Mouse (Mus musculus): ENCODE results near the gene Tiam2.

Gene Tiam2

DNA sequence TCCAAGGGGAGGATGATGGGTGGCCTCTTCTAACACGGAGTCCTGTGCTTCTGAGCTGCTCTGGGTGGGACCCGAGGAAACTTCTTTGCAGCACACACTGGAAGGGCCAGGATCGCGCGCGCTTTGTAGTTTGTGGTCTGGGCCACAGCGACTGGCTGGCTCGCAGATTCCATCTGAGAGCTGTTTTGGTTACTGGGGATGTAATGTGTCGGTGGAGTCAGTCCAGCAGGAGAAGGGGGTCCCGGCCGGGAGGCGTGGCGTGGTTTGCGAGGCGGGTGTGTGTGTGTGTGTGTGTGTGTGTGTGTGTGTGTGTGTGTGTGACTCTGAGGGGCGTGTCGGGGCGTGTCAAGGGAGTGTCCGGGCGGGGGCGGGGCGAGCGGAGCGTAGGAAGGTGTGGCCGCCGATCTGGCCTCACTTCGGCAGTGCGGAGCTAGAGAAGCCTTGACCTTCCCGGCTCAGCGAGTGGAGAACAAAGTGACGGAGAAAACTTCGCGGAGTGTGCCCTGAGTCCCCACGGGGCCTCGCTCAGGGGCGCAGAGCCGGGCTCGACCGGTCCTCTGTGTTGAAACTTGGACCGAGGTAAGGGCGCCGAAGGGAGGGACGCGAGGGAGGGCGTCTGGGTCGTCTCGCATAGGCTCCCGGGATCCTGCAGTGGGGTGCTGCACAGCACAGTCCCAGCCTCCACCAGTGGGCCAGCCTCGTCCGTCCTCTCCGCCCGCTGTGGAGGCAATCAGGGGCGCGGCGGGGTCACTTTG is at the start of gene Tiam2:
Tiam2 (plus strand) TSS at position 426 of the 755 bp plus-strand sequence.
- DNase-seq (ENCODE audit: low read depth) = peak; percentile 17

DNA sequence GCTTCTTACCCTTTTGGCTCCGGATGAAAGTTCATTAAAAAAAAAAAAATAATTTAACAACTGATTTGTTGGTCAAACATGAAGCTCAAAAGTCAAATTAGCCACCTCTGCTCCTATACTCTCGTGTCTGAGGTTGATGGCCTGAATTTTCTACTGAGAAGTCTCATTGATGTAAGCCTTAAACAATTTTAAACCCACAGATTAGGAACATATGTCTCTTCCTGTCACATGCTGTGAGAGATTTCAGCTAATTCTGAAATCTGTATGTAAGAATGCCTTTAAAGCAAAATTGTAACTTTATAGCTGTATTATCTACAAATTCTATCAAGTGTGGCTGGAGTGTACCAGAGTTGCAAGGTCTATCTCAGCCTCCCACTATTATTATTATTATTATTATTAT is 46.1 kb upstream of the Tiam2 start:
- no peak for DNase-seq (ENCODE audit: low read depth)

- no peak for DNase-seq (ENCODE audit: low read depth)
Observed at GRCm38 (mm10) chr17:3281939-3282338, 44.4 kb upstream of the Tiam2 start.

DNA sequence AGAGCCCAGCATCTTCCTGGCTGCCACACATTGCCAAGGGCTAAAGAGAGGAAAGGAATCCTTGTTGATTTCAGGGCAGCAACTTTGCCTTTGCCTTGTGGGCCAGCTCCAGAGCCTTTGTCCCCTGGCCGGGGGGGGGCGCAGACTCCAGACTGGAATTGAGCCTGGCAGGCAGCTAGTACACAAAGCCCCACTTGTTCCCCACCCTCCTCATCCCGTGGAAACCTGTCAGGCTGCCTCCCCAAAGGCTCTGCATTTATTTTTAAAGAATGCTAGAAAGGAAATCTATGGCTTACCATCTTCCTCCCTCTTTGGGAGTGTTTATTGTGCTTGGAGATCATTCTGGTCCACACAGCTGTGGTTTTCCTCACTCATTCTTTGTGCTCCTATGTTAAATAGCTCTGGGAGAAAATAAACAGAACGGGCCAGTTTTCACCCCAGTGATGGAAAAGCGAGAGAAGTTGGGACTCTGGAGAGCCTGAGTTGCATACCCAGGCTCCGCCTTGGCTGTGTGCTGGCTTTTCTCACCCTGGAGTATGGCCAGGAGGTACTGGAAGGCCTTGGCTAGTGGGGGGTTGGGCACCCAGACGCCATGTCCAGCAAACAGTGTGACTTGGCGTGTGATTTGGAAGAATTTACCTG is 41.2 kb upstream of the Tiam2 start:
- no peak for DNase-seq (ENCODE audit: low read depth)

DNA sequence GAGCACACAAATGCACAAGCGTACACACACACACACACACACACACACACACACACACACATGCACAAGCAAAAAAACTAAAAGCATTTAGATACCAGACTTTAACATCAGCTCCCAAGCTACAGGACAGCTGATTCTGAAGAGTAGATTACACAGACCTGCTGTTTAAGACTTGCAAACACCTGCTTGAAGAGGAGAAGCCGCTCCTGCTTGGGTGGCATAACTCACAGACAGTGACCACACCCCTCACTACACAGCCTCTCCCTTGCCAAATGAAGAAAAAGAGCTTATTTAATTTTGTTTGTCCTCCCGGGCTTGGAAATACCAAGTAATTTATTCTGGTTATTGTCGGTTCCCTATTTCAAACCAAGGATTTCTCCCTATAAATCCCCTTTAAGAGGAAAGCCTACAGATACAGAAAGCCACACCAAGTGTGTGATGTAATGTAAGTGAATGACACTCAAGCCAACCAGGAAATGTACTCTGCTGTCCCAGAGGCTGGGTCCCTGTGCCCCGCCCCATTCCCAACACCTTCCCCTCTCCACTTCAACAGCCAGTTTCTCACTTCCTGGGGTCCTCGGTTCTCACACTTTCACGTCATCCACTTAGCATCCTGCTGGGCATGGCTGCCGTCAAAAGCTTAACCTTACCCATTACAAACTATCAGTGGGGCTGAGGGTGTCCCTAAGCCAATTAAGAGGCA is 40.1 kb upstream of the Tiam2 start:
- no peak for DNase-seq (ENCODE audit: low read depth)

DNA sequence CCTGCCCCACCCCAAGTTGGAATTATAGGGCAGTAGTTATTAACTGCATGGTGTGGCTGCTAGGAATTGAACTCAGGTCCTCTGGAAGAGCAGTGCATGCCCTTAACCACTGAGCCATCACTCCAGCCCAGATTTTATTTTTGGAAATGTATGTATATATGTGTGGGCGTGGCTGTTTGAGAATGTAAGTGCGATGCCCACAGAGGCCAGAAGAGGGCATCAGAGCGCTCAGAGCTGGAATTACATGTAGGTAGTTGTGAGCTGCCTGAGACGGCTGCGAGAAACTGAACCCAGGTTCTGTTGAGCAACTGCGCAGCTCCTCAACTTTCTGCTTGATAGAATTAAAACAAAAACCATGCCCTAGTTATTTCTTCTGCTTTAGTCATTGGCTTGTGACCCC is 38.0 kb upstream of the Tiam2 start:
- DNase-seq (ENCODE audit: low read depth) = peak; percentile 48

DNA sequence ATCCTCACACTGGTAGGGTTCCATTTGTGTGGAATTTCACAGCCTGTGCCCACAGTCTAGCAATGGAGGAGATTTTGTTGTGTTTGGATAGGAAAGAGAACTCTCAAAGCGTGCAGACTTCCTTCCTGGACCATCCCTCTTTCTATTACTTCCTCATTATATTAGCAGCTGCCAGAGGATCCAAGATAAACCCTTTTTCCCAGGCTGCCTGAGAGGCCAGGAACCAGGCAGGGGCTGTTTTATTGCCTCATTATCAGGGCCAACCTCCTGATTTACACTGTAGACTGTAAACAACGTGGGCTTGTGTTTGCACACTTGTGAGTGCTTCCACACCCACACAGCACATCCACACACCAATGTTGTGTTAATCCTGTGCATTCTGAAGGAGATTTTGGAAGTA is 31.3 kb upstream of the Tiam2 start:
- no peak for DNase-seq (ENCODE audit: low read depth)

GRCm38 (mm10) chr17:3299487-3299886 is 26.9 kb upstream of the Tiam2 start:
- DNase-seq (ENCODE audit: low read depth) = no peak

DNA sequence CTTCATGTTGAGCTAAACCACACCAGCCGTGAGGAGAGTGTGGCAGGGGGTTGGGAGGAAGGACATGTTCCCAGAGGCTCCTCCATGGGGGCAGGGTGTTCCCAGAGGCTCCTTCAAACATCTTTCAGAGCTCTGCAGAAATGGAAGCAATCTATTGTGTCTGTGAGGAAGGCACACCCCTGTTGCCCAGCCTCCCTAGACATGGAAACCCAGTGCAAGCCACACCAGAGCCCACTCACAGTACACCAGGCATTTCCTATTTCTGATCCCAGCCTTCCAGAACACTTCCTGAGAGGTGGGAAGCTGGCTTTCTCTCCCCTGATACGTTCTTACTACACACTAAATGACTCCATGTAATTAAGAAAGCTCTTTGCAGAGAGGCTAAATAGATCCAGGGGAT is 20.4 kb upstream of the Tiam2 start:
- DNase-seq (ENCODE audit: low read depth) = no peak

GRCm38 (mm10) chr17:3313711-3314624 is 12.4 kb upstream of the Tiam2 start:
- DNase-seq (ENCODE audit: low read depth) = peak; percentile 38

DNA sequence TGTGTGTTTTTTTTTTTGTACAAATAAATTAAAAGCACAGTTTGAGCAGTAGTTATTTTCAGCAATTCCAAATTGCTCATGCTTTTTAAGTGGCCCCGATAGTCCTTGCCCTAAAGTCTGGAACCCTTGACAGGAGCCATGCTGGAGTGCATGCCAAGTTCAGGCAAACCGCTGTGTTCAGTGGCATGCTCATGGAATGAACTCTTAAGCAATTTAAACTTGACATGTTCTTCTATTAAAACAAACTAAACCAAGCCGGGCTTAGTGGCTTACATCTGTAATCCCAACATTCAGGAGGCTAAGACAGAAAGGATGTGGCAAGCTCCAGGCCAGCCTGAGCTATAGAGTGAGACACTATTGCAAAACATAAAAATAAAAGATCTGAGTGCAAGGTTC is 11.8 kb upstream of the Tiam2 start:
- DNase-seq (ENCODE audit: low read depth) = no peak

- DNase-seq (ENCODE audit: low read depth) = no peak
Observed at GRCm38 (mm10) chr17:3315581-3315980, 10.8 kb upstream of the Tiam2 start.

DNA sequence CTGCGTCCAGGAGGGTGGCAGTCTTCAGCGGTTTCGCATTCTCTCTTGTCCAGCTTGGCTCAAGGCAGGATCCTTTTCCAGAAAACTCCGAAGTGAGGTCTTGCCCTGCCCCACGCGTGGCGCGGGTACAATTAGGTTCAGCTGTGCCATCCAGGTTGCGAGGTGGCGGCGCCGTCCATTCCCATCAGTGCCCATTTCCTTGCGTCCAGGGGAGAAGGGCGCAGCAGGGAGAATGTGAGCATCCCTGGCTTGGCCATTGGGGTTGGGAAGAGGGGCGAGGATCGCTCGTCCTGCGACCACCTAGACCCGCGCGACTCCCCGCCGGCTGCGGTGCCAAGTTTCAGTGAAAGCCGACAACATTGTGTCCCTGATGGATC is 518 bp downstream of the Tiam2 start:
- no peak for DNase-seq (ENCODE audit: low read depth)

GRCm38 (mm10) chr17:3327335-3327734 is 962 bp downstream of the Tiam2 start:
- no peak for DNase-seq (ENCODE audit: low read depth)

- DNase-seq (ENCODE audit: low read depth) = no peak
Observed at GRCm38 (mm10) chr17:3328820-3329219, 2.4 kb downstream of the Tiam2 start.

GRCm38 (mm10) chr17:3329429-3329828 is 3.1 kb downstream of the Tiam2 start:
- DNase-seq (ENCODE audit: low read depth) = no peak

GRCm38 (mm10) chr17:3331721-3332461 is 5.5 kb downstream of the Tiam2 start:
- DNase-seq (ENCODE audit: low read depth) = no peak

GRCm38 (mm10) chr17:3336161-3336739 is 9.9 kb downstream of the Tiam2 start:
- DNase-seq (ENCODE audit: low read depth) = no peak

- no peak for DNase-seq (ENCODE audit: low read depth)
Observed at GRCm38 (mm10) chr17:3336887-3337524, 10.6 kb downstream of the Tiam2 start.

- no peak for DNase-seq (ENCODE audit: low read depth)
Observed at GRCm38 (mm10) chr17:3337525-3337888, 11.1 kb downstream of the Tiam2 start.

DNA sequence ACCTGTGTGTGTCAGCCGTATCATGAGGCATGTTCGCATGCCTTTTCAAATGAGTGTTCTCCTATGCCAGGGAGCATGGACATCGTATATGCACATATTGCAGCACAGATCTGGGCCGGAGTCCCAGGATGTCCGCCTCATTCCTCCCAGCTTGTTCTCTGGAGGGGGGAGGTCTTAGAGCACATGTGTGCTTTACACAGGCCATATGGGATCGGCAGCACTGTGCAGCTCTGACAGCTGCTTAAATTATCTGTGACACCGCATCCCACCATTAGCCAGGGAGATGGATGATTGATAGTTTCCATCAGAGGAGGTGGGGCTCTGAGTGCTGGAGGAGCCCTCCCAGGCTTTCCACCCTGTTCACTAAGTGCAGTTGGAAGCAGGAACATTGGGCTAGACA is 12.4 kb downstream of the Tiam2 start:
- no peak for DNase-seq (ENCODE audit: low read depth)
